Mouse (Mus musculus) 3T3-L1 (cell line): ENCODE results near the gene Sema6c.
A peak's percentile ranks its signal among the peaks of the same experiment; 100 is the strongest.

Experiments
- DNase-seq: peaks from one replicate; pipeline ENCODE4 v3.0.0-alpha.2; 2015; ENCODE audit warnings: low read depth, low spot score

Sema6c gene

DNA sequence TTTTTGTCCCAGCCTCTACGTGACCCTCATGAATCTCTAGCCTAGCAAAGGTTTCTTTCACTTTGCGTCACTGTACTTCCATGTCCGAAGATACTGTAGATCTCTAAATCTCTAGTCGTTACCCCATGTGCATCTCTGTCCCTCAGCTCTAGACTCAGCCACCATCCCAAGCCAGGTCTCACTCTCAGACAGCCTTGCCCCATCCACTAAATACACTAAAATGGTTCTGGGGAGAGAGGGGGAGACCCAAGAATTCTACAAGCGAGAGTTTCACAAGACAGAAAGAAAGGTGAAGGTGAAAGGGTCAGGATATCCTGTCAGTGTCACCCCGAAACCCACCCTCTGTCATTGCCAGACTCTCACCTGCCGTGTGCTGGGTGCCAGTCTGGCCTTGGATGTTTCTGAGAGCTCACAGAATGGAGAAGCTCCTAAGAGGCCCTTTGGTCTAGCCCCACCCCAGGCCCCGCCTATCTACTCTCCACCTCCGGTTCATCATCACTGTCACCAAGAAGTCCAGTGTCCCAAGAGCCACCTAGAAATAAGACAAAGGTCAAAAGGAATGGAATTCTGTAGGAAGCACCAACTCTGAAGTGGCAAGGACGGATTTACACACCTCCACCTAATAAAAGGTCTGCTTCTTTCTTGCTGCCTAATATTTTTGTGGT, 18.2 kb upstream of the Sema6c start, which contains the start of gene Tnfaip8l2:
Gene Tnfaip8l2 (minus strand): TSS at position 409 of the 665 bp plus-strand sequence.
- no peak for DNase-seq

DNA sequence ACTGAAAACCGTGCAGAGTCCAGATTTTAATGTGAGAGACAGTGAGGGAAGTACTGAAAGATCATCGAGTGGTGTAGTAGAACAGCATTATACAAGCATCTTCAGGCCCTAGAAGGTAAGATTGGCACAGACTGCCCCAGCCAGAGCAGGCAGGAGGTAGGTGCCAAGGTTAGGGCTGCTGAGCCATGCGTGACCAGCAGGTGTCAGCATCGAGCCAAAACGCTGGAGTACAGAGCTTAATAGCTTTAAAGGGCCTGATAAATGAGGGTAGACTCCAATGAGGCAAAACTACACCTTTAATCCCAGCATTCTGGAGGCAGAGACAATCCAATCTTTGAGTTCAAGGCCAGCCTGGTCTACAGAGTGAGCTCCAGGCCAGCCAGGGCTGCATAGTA, 17.6 kb upstream of the Sema6c start:
- peak; percentile 91 for DNase-seq

- DNase-seq = no peak
These were observed 12.3 kb upstream of the Sema6c start for GRCm38 (mm10) chr3:95147924-95148323.

DNA sequence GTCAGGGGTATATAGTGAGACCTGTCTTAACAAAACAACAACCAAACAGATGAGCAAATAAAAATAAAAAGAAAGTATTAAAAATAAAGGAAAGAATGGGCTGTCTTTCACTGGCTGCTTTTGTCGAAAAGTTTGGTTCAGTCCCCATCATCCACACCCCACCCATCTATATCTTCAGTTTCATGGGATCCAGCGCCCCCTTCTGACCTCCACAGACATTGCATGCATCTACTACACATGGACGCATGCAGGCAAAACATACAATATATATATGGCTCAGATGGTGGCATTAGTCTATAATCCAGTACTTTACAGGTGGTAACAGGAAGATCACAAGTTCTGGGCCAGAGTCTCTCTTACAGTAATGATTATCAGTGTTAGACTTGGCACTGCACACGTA, 6.4 kb upstream of the Sema6c start:
- DNase-seq = peak; percentile 48

DNA sequence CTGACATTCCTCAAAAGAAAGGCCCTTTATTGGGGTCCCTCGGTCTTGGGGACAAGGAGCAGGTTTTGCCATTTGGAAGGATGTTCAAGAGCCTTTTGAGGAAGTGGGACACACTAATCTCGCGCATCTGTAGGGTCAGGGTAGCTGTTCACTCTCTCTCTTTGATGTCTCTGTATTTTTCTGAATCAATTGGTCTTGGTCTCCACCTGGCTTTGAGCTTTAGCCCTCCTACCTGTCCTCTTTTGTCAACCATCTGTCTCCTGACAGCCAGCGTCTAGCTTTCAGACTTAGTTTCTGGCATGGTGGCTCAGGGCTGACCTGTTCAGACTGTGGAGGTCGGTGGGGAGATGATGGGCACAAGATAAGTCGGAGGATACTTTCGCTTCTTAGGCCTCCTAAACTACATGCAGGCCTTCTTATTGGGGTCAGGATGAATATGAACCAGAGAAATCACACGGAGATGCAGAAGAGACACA, 708 bp upstream of the Sema6c start:
- DNase-seq = peak; percentile 20

DNA sequence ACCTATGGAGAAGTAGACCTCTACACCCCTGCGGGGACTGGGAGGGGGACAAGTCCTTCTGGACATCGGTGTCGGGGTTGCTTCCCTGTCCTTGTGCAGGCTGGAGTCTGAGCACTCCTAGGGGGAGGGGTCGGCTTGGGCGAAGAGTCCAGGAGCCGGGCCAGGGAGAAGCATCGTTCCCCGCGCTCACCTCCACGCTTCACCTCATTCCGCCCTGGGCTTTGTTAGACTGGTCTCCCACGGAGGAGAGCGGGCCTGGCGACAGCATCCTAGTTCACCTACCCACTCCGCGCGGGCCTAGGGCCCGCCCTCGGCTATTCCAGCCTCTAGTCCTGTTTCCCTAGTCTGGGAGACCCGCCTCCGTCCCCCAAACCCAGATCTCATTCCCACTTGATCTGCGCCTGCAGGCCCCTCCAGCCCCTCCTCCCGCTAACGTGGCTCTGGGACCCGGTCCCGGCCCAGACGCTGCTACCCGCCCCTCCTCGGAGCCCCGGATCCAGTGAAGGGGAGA, 839 bp downstream of the Sema6c start:
- no peak for DNase-seq

- DNase-seq = no peak
These were observed 1.5 kb downstream of the Sema6c start for GRCm38 (mm10) chr3:95161618-95162344.

GRCm38 (mm10) chr3:95162345-95162628, 2.0 kb downstream of the Sema6c start:
- no peak for DNase-seq

DNA sequence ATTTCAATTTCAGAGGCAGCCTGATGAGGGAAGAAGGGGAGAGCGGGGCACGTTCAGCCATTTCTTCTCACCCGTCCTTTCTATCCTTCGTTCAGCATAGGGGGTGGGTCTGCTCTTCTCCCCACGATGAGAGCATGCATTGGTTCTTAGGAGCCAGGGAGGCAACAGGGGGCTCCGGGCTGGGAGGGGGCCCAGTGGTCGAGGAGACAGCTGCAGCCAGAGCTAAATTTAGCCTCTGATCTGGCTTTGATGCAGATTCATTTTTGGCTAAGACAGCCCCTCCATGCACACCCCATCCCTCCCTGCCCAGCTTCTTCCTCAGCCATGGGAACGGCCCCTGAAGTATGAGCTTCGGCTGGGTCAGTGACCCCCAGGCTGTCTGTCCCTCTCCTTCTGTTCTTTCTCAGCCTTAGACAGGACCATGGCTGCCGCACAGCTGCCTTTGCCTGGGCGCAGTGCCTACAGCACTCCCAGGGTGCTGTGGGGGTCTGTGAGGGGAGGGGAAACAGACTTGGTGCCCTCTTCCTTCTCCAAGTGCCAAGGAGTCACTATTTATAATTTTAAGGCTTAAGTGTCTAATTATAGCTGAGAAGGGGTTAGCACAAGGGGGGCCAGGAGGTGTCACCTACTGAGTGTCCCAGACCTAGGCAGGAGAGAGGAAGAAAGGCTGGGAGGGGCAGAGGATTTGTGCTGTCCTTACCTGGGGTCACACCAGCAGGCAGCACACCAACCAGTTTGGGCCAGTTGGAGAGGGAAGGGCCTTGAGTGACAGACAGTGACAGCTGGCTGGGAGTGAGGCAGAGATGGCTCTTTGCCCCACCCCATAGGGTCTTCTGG, 3.4 kb downstream of the Sema6c start:
- DNase-seq = no peak

DNA sequence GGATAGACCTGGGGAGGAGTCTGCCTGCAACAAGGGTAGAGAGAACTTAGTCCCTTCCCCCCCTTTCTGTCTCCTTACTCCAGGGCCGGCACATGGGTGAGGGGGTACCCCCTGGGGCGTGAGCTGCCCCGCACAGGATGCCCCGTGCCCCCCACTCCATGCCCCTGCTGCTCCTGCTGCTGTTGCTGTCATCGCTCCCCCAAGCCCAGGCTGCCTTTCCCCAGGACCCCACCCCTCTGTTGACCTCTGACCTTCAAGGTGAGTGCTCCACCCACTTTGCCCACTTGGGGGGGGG, 3.9 kb downstream of the Sema6c start:
- DNase-seq = no peak

- DNase-seq = no peak
These were observed 4.6 kb downstream of the Sema6c start for GRCm38 (mm10) chr3:95164840-95165239.

- no peak for DNase-seq
These were observed 9.7 kb downstream of the Sema6c start for GRCm38 (mm10) chr3:95169996-95170395.

DNA sequence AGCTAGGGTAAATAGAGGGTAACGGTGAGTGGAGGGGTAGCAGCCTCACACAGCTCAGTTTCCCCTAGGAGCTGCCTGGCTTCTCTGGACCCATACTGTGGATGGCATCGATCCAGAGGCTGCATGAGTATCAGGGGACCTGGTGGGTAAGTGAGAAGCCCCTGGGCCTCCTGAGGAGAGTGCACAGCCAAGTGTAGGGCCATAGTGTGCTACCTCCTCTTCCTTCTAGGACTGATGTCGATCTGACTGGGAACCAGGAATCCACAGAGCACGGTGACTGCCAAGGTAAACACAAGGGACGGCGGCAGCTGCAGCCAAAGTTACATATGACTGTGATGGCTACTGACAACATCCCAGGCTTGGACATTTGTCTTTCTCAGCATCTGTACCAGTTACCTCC, 10.8 kb downstream of the Sema6c start:
- no peak for DNase-seq

- DNase-seq = no peak
These were observed 12.4 kb downstream of the Sema6c start for GRCm38 (mm10) chr3:95172526-95173255.

DNA sequence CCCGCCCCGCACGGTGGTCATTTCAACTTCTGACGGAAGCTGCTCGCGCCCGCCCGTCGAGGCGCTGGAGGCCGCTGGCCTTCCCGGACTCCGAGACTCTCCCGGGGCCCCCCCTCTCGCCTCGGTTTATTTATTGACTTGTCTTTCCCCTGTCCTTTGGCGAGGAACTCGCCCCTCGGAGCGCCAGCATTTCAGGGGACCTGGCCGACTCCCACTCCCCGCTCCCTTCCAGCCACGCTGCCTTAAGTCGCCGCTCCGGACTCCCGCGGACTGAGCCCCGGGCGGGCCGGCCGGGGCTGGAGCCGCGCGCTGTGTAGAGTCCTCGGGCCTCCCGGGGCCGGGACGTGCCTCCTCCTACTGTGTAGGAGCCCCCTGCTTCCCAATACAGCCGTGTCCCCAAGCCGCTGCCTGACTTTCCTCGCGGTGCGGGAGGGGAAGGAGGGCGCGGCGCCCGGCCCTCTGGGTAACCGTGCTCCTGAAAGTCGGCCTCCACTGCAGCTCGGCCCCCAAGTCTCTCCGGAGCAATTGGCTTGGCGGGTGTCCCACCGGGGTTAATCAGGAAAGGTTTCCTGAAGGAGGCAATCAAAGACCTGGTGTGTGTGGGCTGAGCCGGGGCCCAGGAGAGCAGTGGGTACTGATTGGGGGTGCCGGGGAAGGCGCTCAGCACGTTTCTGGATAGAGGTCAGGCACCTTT, 13.1 kb downstream of the Sema6c start:
- DNase-seq = no peak

- no peak for DNase-seq
These were observed 13.8 kb downstream of the Sema6c start for GRCm38 (mm10) chr3:95174011-95174592.

GRCm38 (mm10) chr3:95176500-95176899, 16.2 kb downstream of the Sema6c start:
- no peak for DNase-seq

GRCm38 (mm10) chr3:95177583-95177982, 17.3 kb downstream of the Sema6c start:
- peak; percentile 63 for DNase-seq

- no peak for DNase-seq
These were observed 18.7 kb downstream of the Sema6c start for GRCm38 (mm10) chr3:95178948-95179347.

GRCm38 (mm10) chr3:95179890-95180289, 19.6 kb downstream of the Sema6c start:
- no peak for DNase-seq

DNA sequence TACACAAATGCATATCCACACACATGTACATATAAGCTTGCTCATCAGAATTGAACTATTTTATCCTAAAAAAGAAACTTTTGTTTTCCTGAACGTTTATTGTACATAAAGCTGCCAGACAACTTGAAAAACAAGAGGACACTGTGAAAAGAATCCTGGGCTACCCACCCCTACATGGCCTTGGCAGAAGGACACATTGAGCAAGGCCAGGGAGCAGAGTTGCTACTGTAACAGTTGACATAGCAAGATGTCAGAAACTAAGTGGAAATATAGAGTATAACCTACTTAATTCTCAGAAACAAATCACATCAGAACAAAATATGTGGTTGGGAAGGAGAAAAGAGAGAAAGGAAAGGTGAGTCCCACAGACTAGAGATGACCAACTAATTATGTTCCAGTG, 21.6 kb downstream of the Sema6c start:
- DNase-seq = no peak
